In genomic region chr9:90197116-90197665, GRCm38 (mm10) we compare ENCODE assay signal across 19 mouse cellular contexts. TPM values are rescaled to one million over a fixed set of nuclear protein-coding genes. Genes with fewer than 3 reads are reported as not detected.
DNase-seq lines count a peak whose midpoint lies in the region; ATAC-seq and TF ChIP-seq lines count a peak whose summit lies in the region.
"Had no signal": no experiment of that assay in that cellular context is flagged by ENCODE, and none has a peak within 500 bp of the region (broad histone marks: within the 10 kb centered on the region; RNA-seq: fewer than 3 reads in every experiment).

No protein-coding gene starts in this region.

- no peak for TF ChIP-seq CTCF in heart, postnatal 0 days (IDR thresholded peaks at IDR 0.05; ENCODE audit: low read depth)
- TF ChIP-seq CTCF in liver, postnatal 0 days (IDR thresholded peaks at IDR 0.05; ENCODE audit: low read depth): no peak
- no peak for TF ChIP-seq CTCF in spleen, adult 2 months (IDR thresholded peaks at IDR 0.05; ENCODE audit: extremely low read depth, insufficient read depth, insufficient read length, insufficient replicate concordance)

- no peaks in the 10 kb centered on the region for H3K27me3 ChIP-seq in heart, postnatal 0 days (ENCODE audit: control insufficient read depth, insufficient read depth, low read length)
- no peaks in the 10 kb centered on the region for H3K27me3 ChIP-seq in heart, embryonic 12.5 days (replicated peaks)
- H3K27me3 ChIP-seq in liver, postnatal 0 days (ENCODE audit: insufficient read depth, low read length): no peaks in the 10 kb centered on the region
- H3K27me3 ChIP-seq in spleen, adult 2 months (ENCODE audit: control insufficient read depth, insufficient read depth, low read length): no peaks in the 10 kb centered on the region
- H3K27me3 ChIP-seq: limb, embryonic 12.5 days; liver, embryonic 15.5 days; neural tube, embryonic 12.5 days had no signal

- TF ChIP-seq EP300 in heart, postnatal 0 days (IDR thresholded peaks at IDR 0.05; ENCODE audit: low read depth): no peak
- TF ChIP-seq EP300 in liver, postnatal 0 days (IDR thresholded peaks at IDR 0.05; ENCODE audit: low read depth): no peak

- H3K4me2 ChIP-seq in heart, postnatal 0 days (ENCODE audit: low read depth, low read length): no peak overlapping the region
- H3K4me2 ChIP-seq in heart, embryonic 12.5 days: no peak overlapping the region
- H3K4me2 ChIP-seq in liver, postnatal 0 days (ENCODE audit: low read depth, low read length): no peak overlapping the region
- H3K4me2 ChIP-seq: hindbrain, embryonic 14.5 days; limb, embryonic 12.5 days; liver, embryonic 15.5 days; neural tube, embryonic 12.5 days had no signal

- H3K27ac ChIP-seq in heart, postnatal 0 days (ENCODE audit: low read depth): peak overlapping the region; percentile 95; the same call in 1 of the 2 replicates
- no peak overlapping the region for H3K27ac ChIP-seq in heart, embryonic 12.5 days (ENCODE audit: poor library complexity, severe bottlenecking)
- peak overlapping the region; percentile 51; the same call in 1 of the 2 replicates for H3K27ac ChIP-seq in liver, postnatal 0 days (ENCODE audit: low read depth)
- H3K27ac ChIP-seq in spleen, adult 2 months (ENCODE audit: insufficient read depth, low read length): peak overlapping the region; percentile 8; the same call in 1 of the 2 replicates
- H3K27ac ChIP-seq in brown adipose tissue, adult 24 weeks (replicated peaks; ENCODE audit: low read depth, low read length): peak overlapping the region; percentile 60
- H3K27ac ChIP-seq: forebrain, embryonic 10.5 days; hindbrain, embryonic 14.5 days; limb, embryonic 12.5 days; liver, embryonic 15.5 days; macrophage; midbrain, embryonic 10.5 days; neural tube, embryonic 12.5 days had no signal

- TF ChIP-seq POLR2A in spleen, adult 2 months (IDR thresholded peaks at IDR 0.05; ENCODE audit: low read depth, low read length): no peak

- no peak for ATAC-seq in heart, postnatal 0 days (ENCODE audit: insufficient read depth, low read depth)
- ATAC-seq in heart, embryonic 12.5 days (ENCODE audit: insufficient number of reproducible peaks, low FRiP score): no peak
- ATAC-seq in liver, postnatal 0 days: no peak

- peaks cover 45% of the 10 kb centered on the region for H3K36me3 ChIP-seq in heart, postnatal 0 days (replicated peaks; ENCODE audit: control insufficient read depth, insufficient read depth, low read length)
- peaks cover 9% of the 10 kb centered on the region for H3K36me3 ChIP-seq in heart, embryonic 12.5 days
- H3K36me3 ChIP-seq in liver, postnatal 0 days (replicated peaks; ENCODE audit: insufficient read depth, low read length): 0 out of 2 replicates have a peak, but pooled peaks cover 7% of the 10 kb centered on the region
- H3K36me3 ChIP-seq in spleen, adult 2 months (ENCODE audit: control insufficient read depth, insufficient read depth, low read length): no peaks in the 10 kb centered on the region

- 73% methylated on average over 7 of the region's 7 CpGs for WGBS in heart, postnatal 0 days
- 82% methylated on average over 7 of the region's 7 CpGs for WGBS in heart, embryonic 12.5 days
- 72% methylated on average over 7 of the region's 7 CpGs for WGBS in liver, postnatal 0 days (ENCODE audit: insufficient replicate concordance)
- 74% methylated on average over 7 of the region's 7 CpGs for WGBS in spleen, adult 2 months

- H3K9me3 ChIP-seq in heart, postnatal 0 days (replicated peaks; ENCODE audit: control insufficient read depth, low read length): no peaks in the 10 kb centered on the region
- H3K9me3 ChIP-seq in heart, embryonic 12.5 days (replicated peaks): no peaks in the 10 kb centered on the region
- no peaks in the 10 kb centered on the region for H3K9me3 ChIP-seq in liver, postnatal 0 days (ENCODE audit: low read length)
- H3K9me3 ChIP-seq: forebrain, embryonic 10.5 days; limb, embryonic 12.5 days; liver, embryonic 15.5 days; midbrain, embryonic 10.5 days; neural tube, embryonic 12.5 days had no signal

- DNase-seq in heart, postnatal 0 days (ENCODE audit: low spot score): no peak
- DNase-seq in liver, postnatal 0 days: no peak
- DNase-seq in liver: no peak
- DNase-seq in spleen, adult 2 months (ENCODE audit: low read depth in 1 of 2, low spot score in 2 of 2): no peak
- no peak for DNase-seq in spleen, adult 18-20 months
- DNase-seq: cerebellum, adult 8-10 months; right cerebral cortex, postnatal 25 days; thymus, postnatal 14 days had no signal

- no peak overlapping the region for H3K4me3 ChIP-seq in heart, postnatal 0 days (ENCODE audit: low read depth, low read length)
- no peak overlapping the region for H3K4me3 ChIP-seq in heart, embryonic 12.5 days
- H3K4me3 ChIP-seq in liver, postnatal 0 days (ENCODE audit: low read depth, low read length): no peak overlapping the region
- H3K4me3 ChIP-seq in spleen, adult 2 months (ENCODE audit: extremely low read depth, insufficient read depth, insufficient read length): no peak overlapping the region
- H3K4me3 ChIP-seq in brown adipose tissue, adult 24 weeks (ENCODE audit: insufficient read depth, low read depth, low read length): no peak overlapping the region
- H3K4me3 ChIP-seq: forebrain, embryonic 10.5 days; limb, embryonic 12.5 days; liver, embryonic 15.5 days; midbrain, embryonic 10.5 days; neural tube, embryonic 12.5 days had no signal

- H3K4me1 ChIP-seq in heart, postnatal 0 days (ENCODE audit: control insufficient read depth, insufficient read depth): peaks cover 29% of the 10 kb centered on the region
- peaks cover 23% of the 10 kb centered on the region for H3K4me1 ChIP-seq in heart, embryonic 12.5 days (replicated peaks)
- peaks cover 5% of the 10 kb centered on the region for H3K4me1 ChIP-seq in liver, postnatal 0 days (ENCODE audit: insufficient read depth)
- peaks cover 14% of the 10 kb centered on the region; the same call in 1 of the 2 replicates for H3K4me1 ChIP-seq in spleen, adult 2 months (ENCODE audit: control insufficient read depth, insufficient read depth, insufficient read length)
- H3K4me1 ChIP-seq in brown adipose tissue, adult 24 weeks (ENCODE audit: control insufficient read depth, insufficient read depth, insufficient read length, low read length): peaks cover 29% of the 10 kb centered on the region
- H3K4me1 ChIP-seq: forebrain, embryonic 10.5 days; limb, embryonic 12.5 days; midbrain, embryonic 10.5 days; neural tube, embryonic 12.5 days had no signal

- no peak overlapping the region for H3K9ac ChIP-seq in heart, postnatal 0 days (replicated peaks; ENCODE audit: low read depth, low read length)
- no peak overlapping the region for H3K9ac ChIP-seq in heart, embryonic 12.5 days
- H3K9ac ChIP-seq in liver, postnatal 0 days (replicated peaks): no peak overlapping the region
- H3K9ac ChIP-seq: forebrain, postnatal 0 days; hindbrain, embryonic 14.5 days; limb, embryonic 12.5 days; liver, embryonic 15.5 days; neural tube, embryonic 12.5 days had no signal

RNA-seq across cellular contexts. Expression of gene Adamts7, which starts 34.3 kb away (rescaled TPM):
- 12.8 and 34.4 TPM in 2 replicates for total RNA-seq in heart, postnatal 0 days (2014; rRNA removed; ENCODE audit: low replicate concordance)
- polyA plus RNA-seq in heart, postnatal 0 days (2015; fragmentation: Nextera tagmentation; extraction: Ambion mirVana): 7.6 and 8.3 TPM in 2 replicates
- polyA plus RNA-seq in heart, embryonic 12.5 days (2016; fragmentation: Nextera tagmentation; extraction: Ambion mirVana): 7.9 and 8.0 TPM in 2 replicates
- 1.6 and 2.0 TPM in 2 replicates for polyA plus RNA-seq in liver, postnatal 0 days (2015; fragmentation: Nextera tagmentation; extraction: Ambion mirVana)
- 3.5 and 4.6 TPM in 2 replicates for polyA plus RNA-seq in spleen, adult 2 months (2012; rRNA removed)
- polyA plus RNA-seq in brown adipose tissue, adult 24 weeks (2012; ENCODE audit: insufficient read depth, insufficient read length, missing spikeins): 0.40 and 0.79 TPM in 2 replicates
- total RNA-seq: monocyte, adult 5-6 weeks had no signal
- polyA plus RNA-seq: macrophage had no signal
